Mouse (Mus musculus) mammary gland, adult 2 months (tissue): ENCODE measurements around the gene P2ry1. TPM values are rescaled to one million over a fixed set of nuclear protein-coding genes. Genes with fewer than 3 reads are reported as not detected.

Source experiments
- polyA plus RNA-seq: library from polyadenylated mRNA; depleted of rRNA; stranded (reverse); fragments of >200 nt; gene quantifications from 2 replicates; pipeline ENCODE4 v1.2.3, GENCODE M21; 2012; ENCODE audit warnings: low replicate concordance; rRNA removed

The P2ry1 gene
- polyA plus RNA-seq, result 2.8 and 5.3 TPM in 2 replicates

GRCm38 (mm10) chr3:61002587-61003501 lies at the start of gene P2ry1:
Gene P2ry1, plus strand, starts transcription at chr3:61002795.

